Mouse (Mus musculus) left cerebral cortex, adult 18-20 months (tissue): ENCODE results near the gene Eef2. TPM values are rescaled to one million over a fixed set of nuclear protein-coding genes. Genes with fewer than 3 reads are reported as not detected.

Experiments used
- DNase-seq, 2 experiments: peaks; one replicate each; pipeline ENCODE4 v3.0.0; 2021 to 2022; ENCODE audit warnings: low spot score in 2 of 2, mixed read lengths in 1 of 2
- long read RNA-seq, 2 experiments: library from polyadenylated mRNA; stranded (forward); transcript quantifications; one replicate each; pipeline ENCODE4 v2.0.0; 2021
- total RNA-seq, 2 experiments: library from RNA; stranded (reverse); gene quantifications; 2 replicates each; pipeline ENCODE4 v1.2.3; 2021

Eef2 gene
- 100 to 1,000 TPM; 899 to 919 TPM for total RNA-seq
- long read RNA-seq, experiment 1, transcript Eef2-201 (14 exons, 3,089 nt): major isoform, 216 of 370 reads
- long read RNA-seq, experiment 1, partial matches to known transcripts: 146 of 370 reads
- long read RNA-seq, experiment 1, other reads (novel, unspliced or antisense): 8 of 370 reads
- long read RNA-seq, experiment 2, transcript Eef2-201 (14 exons, 3,089 nt): major isoform, 142 of 290 reads
- long read RNA-seq, experiment 2, partial matches to known transcripts: 133 of 290 reads
- long read RNA-seq, experiment 2, other reads (novel, unspliced or antisense): 15 of 290 reads

DNA sequence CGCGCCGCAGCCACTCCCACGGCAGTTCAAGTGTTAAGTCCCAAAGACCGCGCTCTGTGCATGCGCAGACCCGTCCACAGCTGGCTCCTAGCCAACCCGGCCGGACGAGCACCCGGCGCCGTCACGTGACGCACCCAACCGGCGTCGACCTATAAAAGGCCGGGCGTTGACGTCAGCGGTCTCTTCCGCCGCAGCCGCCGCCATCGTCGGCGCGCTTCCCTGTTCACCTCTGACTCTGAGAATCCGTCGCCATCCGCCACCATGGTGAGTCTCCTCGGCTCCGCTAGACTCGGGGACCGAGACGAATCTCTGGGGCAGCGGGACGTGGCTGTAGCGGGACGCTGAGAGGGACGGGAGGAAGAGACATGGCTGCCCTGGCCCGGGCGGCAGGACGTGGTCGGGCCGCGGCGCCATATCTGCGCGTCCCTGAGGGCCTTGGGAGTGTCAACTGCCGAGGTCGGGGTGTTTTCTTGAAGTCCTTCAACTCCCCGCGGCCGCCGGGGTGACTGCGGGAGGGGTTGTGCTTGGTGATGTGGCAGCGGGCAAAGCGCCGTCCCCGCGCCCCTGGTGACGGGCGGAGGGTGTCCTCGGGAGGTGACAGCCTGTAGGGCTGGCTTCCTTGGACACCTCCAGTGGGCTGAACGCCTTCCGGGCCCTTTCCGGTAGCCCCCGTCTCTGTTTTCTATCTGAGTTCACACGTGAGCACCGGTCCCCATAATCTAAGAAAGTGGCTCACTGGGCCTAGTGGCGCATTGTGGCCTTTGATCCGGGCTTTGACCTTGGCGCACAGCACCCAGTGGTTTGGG, at the start of gene Eef2:
TSS of gene Eef2 (plus strand) at position 166 of the 806 bp plus-strand sequence.
- peak; percentile 99 for DNase-seq

DNA sequence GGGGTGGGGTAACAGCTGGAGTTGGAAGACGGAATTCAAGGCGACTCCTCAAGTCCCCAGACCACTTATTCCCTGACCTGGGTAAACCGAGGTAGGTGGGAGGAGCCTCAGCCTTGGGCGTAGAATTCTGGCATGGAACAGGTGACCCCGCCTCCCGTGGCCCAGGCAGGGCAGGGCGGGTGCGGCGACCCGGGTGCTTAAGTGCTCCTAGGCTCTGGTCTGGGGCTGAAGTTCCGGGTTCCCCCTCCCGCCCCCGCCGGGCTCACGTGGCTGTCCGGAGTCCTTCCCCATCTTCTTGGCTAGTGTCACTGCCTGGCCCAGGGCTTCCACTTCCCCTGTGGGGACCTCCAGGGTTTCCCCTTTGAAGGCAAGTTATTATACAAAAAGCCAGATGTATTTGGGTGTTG, 42.2 kb upstream of the Eef2 start:
- DNase-seq: no peak

DNA sequence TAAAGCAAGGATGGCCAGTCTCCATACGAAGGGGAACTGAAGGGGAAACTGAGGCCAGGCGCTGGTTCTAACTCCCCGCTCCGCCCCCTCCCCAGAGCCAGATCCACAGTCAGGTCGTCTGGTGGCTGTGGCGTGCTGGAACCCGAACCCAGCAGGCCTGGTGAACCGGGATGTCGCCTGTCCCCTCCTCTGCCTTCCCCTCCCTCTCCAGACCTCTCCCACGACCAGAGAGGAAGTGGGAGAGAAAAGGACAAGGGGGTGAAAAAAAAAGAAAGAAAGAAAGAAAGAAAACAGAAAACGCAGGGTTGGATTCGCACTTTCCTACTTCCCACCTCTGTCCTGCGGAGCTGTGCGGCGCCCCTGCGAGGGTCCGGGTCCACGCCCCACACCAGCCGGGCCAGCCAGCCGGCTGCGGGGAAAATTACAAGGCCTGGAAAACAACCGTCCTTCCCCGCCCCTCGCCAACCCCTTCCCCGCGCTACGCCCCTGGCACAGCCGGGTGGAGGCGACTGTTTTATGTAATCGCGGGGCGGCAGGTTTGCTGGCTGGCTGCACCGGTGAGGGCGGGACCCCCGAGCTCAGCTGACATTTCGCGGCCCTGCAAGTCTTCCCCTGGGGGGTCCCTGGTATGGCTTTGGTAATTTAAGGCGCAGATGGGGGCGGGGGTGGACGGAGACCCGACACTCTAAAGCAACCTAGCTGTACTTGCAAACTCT, 41.3 kb upstream of the Eef2 start, which contains the start of gene Zbtb7a:
TSS of gene Zbtb7a (plus strand) at position 255 of the 716 bp plus-strand sequence.
- DNase-seq: peak; percentile 53 to 60

DNA sequence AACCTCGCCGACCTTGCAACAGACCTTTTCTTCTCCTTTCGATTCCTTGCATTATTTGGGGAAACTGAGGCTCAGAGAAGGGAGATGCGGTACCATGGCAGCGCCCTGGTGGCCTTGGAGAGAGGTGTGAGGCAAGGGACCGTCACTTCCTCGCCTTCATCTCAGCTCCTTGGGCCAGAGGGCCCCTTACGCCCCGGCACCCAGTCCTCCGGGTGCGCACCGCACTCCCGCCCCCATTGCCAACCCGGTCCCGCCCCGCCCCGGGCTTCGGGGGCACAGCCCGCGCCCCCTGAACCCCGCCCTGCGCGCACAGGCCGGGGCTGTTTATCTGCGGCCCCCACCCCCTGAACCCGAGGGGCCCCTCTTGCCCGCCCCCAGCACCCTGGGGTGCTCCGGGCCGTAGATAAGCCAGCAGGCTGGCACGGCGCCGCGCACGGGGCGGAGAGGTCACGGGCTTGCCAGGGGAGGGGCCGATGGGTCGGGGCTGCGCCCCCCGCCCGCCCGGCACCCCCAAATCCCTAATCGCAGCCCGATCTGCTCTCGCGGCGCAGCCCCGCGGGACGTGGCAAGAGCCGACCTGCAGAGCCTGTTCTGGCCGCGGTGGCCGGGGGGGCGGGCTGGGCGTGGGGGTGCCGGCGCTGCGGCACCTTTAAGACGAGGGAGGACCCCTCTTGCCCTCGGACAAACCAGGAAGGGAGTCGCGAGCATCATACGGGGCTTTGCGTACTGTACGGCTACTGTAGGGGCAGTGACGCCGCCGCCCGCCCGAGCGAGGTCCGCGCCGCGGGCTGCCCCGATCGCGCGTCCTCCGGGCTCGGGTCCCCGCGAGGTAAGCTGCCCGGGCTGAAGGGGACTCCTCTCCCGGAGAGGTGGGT, 40.4 kb upstream of the Eef2 start:
- peak; percentile 60 to 76 for DNase-seq

DNA sequence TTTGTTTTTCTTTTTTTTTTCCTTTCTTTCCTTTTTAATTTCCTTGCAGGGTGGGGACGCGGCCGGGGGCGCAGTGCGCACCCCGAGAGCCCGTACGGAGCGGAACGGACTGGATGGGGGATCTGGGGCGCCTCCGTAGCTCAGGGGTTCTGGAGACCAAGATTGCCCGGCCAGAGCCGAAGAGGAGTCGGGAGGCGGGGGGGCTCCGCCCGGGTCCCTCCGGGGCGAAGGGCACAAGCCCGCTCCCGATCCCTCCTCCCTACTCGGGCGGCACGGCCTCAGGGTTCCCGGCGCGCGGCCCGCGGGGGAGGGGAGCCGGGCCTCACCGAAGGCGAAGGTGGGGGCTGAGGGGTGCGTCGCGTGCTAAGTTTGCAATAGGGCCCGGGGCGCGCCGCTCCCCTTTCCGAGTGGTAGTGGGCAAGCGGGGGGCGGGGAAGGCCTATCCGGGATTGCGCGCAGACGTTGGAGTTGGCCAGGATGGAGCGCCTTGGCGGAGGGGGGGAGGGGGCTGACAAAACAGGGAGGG, 39.7 kb upstream of the Eef2 start:
- peak; percentile 67 to 74 for DNase-seq

DNA sequence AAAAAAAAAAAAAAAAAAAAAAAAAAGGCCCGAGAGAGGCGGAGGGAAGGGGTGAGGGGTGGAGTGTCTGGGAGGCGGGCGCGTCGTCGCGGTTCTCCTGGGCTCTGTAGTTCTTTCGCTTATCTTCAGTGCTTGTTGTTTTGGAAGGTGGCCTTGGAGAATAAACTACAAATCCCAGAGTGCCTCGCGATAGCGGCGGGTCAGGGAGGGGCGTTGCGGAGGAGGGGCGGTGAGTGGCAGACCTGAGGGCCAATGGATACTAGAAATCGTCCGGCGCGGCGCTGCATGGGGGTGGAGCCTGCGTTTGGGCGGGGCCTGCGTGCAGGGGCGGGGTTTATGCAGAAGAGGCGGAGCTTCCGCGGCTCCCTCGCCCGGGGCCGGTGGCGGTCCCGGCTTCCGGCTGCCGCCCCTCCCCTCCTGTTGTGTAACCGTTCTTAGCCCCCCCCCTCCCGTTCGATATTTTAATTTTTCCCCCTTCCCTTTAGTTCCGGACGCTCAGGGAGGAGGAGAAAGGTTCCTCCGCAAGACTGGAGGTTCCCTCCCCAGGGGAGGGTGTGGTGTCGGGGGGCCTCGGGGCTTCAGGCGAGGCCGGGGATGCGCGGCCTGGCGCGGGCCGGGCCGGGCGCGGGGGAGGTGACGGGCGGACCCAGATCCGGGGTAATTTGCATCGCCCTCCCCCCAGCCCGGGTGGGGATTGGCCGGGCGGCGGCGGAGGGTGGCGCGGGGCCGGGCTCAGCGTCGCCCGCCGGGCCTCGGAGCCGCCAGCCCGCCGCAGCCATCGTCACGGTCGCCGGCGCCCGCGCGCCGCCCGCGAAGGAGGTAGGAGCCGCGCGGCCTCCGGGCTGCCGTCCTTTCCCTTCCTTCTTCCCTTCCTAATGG, 38.9 kb upstream of the Eef2 start:
- DNase-seq: peak; percentile 100

DNA sequence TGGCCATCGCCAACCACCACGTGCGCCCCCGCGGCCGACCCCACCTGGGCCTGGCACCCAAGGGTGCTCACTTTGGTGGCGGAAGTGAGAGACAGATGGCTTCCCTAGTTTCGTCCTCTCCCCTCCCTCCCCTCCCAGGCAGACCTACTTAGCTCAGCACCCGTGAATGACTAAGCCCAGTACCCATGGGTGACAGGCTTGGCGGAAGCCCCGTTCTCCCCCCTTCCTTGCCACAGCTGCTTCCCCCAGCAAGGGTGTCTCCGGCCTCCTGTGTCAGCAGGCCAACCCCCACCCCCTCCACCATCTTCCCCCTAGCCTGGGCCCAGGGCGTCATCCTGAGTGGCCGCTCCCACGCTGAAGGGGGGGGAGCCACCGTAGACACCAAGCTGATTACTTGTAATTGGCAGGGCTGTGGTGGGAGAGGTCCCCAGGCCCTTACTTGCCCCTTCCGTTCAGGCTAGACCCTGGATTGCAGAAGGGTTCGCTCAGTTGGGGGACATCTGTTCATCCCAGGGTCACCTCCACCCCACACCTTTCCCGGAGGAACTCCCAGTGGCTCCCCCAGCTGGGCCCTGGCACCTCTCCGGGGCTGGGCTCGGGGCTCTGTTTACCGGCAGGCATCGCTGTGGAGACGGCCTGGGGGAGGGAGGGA, 38.2 kb upstream of the Eef2 start:
- no peak for DNase-seq

DNA sequence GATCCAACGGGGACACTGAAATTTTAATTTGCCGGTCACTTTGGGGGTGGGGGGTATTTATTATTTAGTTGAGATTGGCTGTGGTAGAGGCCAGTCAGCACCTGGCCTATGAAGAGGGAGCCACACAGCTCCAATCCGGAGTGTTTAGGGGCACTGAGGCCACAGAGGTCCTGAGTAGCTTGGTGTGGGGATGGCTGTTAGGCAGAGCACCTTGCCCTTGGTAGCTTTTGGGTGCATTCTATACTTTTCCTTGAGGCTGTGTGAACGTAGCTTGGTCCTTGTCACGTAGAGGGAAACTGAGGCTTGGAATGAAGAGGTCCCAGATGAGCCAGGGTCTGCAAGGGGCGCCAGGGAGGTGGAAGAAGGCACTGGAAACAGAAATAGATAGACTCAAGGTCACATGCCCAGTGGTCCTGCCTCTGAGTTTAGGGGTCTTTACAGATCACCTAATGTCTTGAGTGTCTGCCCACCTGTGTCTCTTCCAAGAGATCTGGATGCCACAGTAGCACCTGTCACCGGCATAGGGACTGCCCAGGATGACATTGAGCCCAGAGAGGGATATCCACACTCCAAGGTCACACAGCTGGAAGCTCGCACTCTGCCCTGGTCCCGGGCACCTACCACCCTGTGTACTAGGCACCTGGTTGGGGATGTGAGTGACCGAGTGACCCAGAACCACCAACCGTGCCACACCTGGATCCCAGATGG, 37.5 kb upstream of the Eef2 start:
- DNase-seq: no peak

DNA sequence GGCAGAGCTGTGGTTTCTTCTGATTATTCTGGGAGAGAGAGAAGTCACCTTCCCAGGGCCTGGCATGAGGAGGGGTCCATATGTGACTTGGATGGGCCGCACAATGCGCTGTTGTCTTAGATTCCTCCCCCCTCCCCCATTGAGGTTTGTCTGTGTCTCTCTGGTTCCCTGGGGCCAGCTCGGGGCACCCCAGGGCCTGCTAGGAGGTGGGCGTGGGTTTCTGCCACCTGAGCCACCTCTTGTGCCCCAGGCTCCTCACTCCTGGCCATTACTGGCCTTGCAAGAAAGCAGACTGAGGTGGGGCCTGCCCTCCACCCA, 36.9 kb upstream of the Eef2 start:
- DNase-seq: no peak

DNA sequence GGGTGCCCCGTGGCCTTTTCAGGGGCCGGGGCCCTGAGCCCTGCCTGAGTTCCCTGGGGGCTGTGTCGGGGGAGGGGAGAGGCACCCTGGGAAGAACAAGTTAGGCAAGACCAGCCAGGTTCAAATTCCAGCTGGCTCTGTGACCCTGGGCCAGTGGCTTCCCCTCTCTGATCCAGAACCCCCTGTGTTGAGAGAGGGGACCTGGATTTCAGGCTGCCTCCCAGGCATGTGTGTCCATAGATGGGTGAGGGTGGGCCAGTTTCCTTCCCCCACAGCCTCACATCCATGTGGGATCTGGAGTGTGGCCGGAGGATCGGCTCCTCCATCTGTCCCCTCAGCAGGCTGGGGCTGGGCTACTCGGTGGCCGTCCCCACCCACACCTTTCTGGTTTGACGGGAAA, 36.4 kb upstream of the Eef2 start:
- no peak for DNase-seq

DNA sequence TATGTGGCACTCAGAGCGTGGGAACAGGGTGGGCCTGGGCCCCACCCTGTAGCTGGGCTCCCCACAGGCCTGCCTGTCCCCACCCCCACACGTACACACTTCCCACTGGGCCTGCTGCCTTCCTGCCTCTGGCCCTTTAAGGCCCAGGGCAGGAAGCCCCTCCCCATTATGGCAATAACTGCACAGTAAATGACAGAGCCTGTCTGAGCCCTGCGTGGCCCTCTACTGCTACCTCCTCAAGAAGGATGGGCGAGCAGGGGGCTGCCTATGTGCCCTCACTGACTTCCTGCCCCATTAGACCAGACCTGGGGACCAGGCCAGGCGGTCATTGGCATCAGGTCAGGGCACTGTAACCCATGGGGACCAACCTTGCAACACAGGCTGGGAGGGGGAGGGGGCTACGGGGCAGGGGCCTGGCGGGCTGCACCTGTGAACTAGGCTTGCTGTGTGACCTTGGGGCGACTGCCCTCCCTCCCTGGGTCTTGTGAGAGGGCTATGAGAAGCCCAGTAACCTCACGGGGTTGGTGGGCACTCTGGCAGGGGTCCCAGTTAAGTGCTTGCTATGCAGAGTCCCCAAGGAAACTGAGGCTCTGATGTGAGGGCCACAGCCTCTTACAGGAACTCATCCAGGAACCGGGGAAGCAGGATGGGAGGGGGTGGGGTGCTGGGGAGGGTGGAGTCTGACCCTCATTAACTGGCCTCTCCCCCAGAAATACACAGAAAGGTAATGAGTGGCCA, 35.5 kb upstream of the Eef2 start:
- no peak for DNase-seq

DNA sequence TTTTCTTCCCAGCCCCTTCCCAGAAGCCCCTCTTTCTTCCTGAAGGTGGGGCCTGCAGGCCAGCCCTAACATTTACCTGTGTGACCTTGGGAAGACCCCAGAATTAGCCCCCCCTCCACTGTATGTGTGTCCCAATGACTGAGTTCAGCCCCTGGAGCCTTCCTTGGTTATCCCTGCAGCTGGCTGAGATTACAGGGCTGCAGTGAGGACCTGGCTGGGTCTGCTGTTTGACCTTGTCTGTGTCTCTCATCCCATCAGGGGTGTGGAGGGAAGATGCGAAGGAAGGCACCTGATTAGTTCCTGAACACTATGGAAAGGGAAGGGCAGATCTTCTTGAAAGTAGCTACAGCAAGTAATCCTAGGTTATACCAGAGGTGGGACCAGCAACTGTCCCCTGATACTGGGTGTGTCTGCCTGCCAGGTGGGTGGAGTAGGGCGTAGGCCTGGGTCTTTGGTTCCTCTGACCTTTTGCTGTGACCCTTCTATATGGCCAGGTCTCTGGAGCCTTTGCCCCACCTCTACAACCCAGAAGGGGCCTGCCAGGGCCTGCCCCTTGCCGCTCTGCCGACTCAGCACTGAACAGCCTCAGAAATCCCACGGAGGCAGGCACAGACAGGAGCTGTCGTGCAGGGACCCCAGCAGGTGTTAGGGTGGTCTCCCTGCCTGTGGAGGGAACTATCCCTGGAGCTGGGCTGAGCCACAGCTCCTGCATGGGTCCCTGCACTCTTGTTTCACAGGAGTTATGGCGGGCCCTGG, 34.8 kb upstream of the Eef2 start:
- no peak for DNase-seq

DNA sequence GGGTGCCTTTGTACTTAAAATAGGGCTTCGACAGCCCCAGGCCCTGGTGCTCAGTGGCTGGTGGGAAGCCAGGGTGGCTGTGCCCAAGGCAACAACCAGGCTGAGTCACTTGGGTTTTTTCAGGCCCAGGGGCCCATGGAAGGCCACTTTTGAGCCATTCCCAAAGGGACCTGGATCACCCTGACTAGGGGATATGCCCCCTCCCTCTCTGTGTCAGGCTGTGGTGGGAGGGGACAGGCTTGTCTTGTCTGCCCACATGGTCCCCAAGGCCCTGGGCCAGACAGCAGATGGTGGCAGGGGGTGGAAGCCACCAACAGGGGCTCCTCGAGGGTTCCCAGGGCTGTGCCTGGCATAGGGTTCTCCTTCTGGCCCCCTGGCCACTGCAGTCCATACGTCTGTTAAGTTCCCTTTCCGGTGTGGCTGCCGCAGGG, 33.9 kb upstream of the Eef2 start:
- no peak for DNase-seq

DNA sequence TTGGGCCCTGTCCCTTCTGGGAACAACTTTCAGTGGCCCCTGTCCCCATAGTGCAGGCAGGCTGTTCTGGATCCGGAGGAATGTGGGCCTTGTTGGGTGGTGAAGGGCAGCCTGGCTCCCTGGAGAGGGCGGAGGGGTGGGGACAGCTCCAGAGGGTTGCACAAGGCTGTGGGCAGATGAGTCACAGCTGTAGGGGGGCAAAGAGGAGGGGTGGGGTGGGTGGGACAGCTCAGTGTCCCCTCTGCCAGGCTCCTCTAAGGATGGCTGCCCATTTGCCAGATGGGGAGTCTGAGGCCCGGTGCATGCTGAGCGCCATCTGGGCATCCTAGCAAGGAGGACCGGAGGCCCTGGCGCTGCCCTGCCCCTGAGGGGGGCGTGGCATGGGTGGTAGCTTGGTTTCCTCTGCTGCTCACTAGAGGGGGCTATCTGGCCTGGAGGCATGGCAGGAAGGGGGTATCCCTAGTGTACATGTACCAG, 33.2 kb upstream of the Eef2 start:
- DNase-seq: no peak

DNA sequence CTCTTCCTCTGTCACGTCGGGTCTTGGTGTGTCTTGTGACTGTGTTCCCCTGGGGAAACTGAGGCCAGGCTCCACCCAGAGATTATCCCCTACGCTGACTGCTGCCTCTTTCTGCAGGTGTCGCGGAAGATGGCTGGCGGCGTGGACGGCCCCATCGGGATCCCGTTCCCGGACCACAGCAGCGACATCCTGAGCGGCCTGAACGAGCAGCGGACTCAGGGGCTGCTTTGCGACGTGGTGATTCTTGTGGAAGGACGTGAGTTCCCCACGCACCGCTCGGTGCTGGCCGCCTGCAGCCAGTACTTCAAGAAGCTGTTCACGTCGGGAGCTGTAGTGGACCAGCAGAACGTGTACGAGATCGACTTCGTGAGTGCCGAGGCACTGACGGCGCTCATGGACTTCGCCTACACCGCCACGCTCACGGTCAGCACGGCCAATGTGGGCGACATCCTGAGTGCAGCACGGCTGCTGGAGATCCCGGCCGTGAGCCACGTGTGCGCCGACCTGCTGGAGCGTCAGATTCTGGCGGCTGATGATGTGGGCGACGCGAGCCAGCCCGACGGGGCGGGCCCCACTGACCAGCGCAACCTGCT, 32.5 kb upstream of the Eef2 start:
- DNase-seq: no peak

DNA sequence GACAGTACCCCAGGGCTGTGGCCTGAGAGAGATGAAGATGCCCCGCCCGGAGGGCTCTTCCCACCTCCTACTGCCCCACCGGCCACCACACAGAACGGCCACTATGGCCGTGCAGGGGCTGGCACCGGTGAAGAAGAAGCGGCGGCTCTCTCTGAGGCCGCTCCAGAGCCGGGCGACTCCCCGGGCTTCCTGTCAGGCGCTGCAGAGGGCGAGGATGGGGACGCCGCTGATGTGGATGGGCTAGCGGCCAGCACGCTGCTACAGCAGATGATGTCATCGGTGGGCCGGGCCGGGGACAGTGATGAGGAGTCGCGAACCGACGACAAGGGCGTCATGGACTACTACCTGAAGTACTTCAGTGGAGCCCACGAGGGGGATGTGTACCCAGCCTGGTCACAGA, 31.8 kb upstream of the Eef2 start:
- DNase-seq: no peak

DNA sequence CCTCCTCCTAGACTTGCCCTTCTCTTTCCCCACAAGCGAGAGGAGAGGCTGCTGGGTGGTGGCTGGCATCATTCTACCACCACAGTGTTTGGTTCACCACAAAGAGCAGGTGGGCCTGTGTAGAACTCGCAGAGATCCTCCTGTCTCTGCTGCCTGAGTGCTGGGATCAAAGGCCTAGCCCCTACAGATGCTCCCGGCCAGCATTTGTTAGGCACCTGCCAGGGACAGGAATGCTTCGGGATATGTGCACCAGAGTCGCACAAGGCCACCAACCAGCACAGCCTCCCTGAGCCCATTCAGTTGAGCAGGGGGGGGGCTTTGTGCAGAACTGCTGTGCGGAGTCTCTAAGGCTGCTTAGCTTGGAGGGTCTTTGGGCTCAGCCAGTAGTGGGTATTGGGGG, 31.1 kb upstream of the Eef2 start:
- no peak for DNase-seq
